Mouse (Mus musculus): ENCODE results near the gene Gmds. TPM values are rescaled to one million over a fixed set of nuclear protein-coding genes. Genes with fewer than 3 reads are reported as not detected.

The Gmds gene
- polyA plus RNA-seq, 2 experiments from 2014 or later, result 12.9 to 21.0 TPM

- ATAC-seq, result no peak
Observed at GRCm38 (mm10) chr13:31775762-31776161, 562.8 kb downstream of the Gmds start.

- ATAC-seq, result no peak
Observed at GRCm38 (mm10) chr13:31772882-31773281, 565.7 kb downstream of the Gmds start.

Data from CD4-positive, CD25-positive, alpha-beta regulatory T cell, adult 4 months (primary cell).